ENCODE assay signal across 22 mouse cellular contexts in the genomic region with DNA sequence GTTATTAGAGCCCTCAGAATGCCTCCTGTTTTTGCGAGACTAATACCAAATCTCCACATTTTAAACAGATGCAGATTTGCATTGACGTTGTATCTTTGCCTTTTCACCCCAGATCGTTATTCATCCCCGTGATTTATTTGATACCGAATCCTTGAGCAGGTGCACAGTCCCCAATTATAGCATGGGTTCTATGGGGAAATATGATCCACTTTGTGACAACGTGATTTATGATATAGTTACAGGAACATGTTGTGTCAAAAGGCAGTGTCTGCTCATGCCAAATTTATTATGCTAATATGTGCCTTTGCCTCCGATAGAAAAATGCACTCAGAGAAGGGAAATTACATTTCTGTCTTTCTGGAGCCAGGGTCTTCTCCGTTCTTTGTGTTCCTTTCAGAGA.
DNase-seq lines count a peak whose midpoint lies in the region; ATAC-seq and TF ChIP-seq lines count a peak whose summit lies in the region.
"Had no signal": no experiment of that assay in that cellular context is flagged by ENCODE, and none has a peak within 500 bp of the region (broad histone marks: within the 10 kb centered on the region; RNA-seq: fewer than 3 reads in every experiment).

No protein-coding gene starts in this region.

- 67% methylated on average over 8 of the region's 8 CpGs for WGBS in embryonic facial prominence, embryonic 14.5 days
- WGBS in embryonic facial prominence, embryonic 10.5 days = 93% methylated on average over 8 of the region's 8 CpGs
- WGBS in hindbrain, embryonic 10.5 days = 89% methylated on average over 8 of the region's 8 CpGs
- WGBS in hindbrain, postnatal 0 days = 53% methylated on average over 8 of the region's 8 CpGs
- 49% methylated on average over 8 of the region's 8 CpGs for WGBS in hindbrain, embryonic 13.5 days
- 46% methylated on average over 8 of the region's 8 CpGs for WGBS in neural tube, embryonic 15.5 days

- peaks cover 35% of the 10 kb centered on the region for H3K36me3 ChIP-seq in embryonic facial prominence, embryonic 14.5 days (ENCODE audit: control insufficient read depth, insufficient read depth, low read length)
- peaks cover 79% of the 10 kb centered on the region for H3K36me3 ChIP-seq in embryonic facial prominence, embryonic 10.5 days (replicated peaks)
- peaks cover 24% of the 10 kb centered on the region for H3K36me3 ChIP-seq in hindbrain, embryonic 10.5 days
- H3K36me3 ChIP-seq in hindbrain, postnatal 0 days (ENCODE audit: insufficient read depth, low read length) = no peaks in the 10 kb centered on the region
- H3K36me3 ChIP-seq in hindbrain, embryonic 13.5 days = no peaks in the 10 kb centered on the region
- H3K36me3 ChIP-seq in neural tube, embryonic 15.5 days = no peaks in the 10 kb centered on the region
- H3K36me3 ChIP-seq: G1E had no signal

- H3K9me3 ChIP-seq in embryonic facial prominence, embryonic 14.5 days (ENCODE audit: control insufficient read depth, low read length) = no peaks in the 10 kb centered on the region
- H3K9me3 ChIP-seq in embryonic facial prominence, embryonic 10.5 days = no peaks in the 10 kb centered on the region
- H3K9me3 ChIP-seq in hindbrain, embryonic 10.5 days = no peaks in the 10 kb centered on the region
- no peaks in the 10 kb centered on the region for H3K9me3 ChIP-seq in hindbrain, postnatal 0 days (ENCODE audit: low read length)
- H3K9me3 ChIP-seq in hindbrain, embryonic 13.5 days = no peaks in the 10 kb centered on the region
- H3K9me3 ChIP-seq in neural tube, embryonic 15.5 days (replicated peaks) = no peaks in the 10 kb centered on the region

- DNase-seq in embryonic facial prominence, embryonic 14.5 days (ENCODE audit: low spot score) = peak; percentile 38
- DNase-seq in embryonic facial prominence, embryonic 10.5 days (ENCODE audit: low spot score) = no peak
- no peak for DNase-seq in hindbrain, embryonic 10.5 days (ENCODE audit: low spot score)
- DNase-seq in hindbrain, postnatal 0 days (ENCODE audit: low spot score) = no peak
- DNase-seq in thymus, postnatal 14 days = no peak
- no peak for DNase-seq in spleen, adult 18-20 months
- DNase-seq: adrenal gland, postnatal 10 days; cerebellum, adult 9-11 months; gastrocnemius, postnatal 36 days; kidney, adult 8-10 months; kidney, postnatal 14 days; left cerebral cortex, postnatal 4 days; lung, adult 18-20 months; right cerebral cortex, adult 18-20 months; thymus, postnatal 4 days had no signal

- H3K4me1 ChIP-seq in embryonic facial prominence, embryonic 14.5 days (ENCODE audit: control insufficient read depth, insufficient read depth, low read length) = no peaks in the 10 kb centered on the region
- no peaks in the 10 kb centered on the region for H3K4me1 ChIP-seq in embryonic facial prominence, embryonic 10.5 days
- H3K4me1 ChIP-seq in hindbrain, embryonic 10.5 days (replicated peaks) = no peaks in the 10 kb centered on the region; the same call in 1 of the 2 replicates
- no peaks in the 10 kb centered on the region for H3K4me1 ChIP-seq in hindbrain, postnatal 0 days (ENCODE audit: insufficient read depth, low read length)
- H3K4me1 ChIP-seq in hindbrain, embryonic 13.5 days (replicated peaks) = peaks cover 29% of the 10 kb centered on the region
- H3K4me1 ChIP-seq in neural tube, embryonic 15.5 days = peaks cover 7% of the 10 kb centered on the region; the same call in 1 of the 2 replicates
- H3K4me1 ChIP-seq: megakaryocyte, embryonic 14.5 days had no signal

- no peak overlapping the region for H3K4me2 ChIP-seq in embryonic facial prominence, embryonic 14.5 days (ENCODE audit: low read depth, low read length)
- no peak overlapping the region for H3K4me2 ChIP-seq in hindbrain, postnatal 0 days (ENCODE audit: low read depth, low read length)
- no peak overlapping the region for H3K4me2 ChIP-seq in hindbrain, embryonic 13.5 days
- H3K4me2 ChIP-seq in neural tube, embryonic 15.5 days = no peak overlapping the region
- H3K4me2 ChIP-seq: liver, embryonic 11.5 days had no signal

- H3K27me3 ChIP-seq in embryonic facial prominence, embryonic 14.5 days (replicated peaks; ENCODE audit: control insufficient read depth, insufficient read depth, low read length) = no peaks in the 10 kb centered on the region
- no peaks in the 10 kb centered on the region for H3K27me3 ChIP-seq in embryonic facial prominence, embryonic 10.5 days (replicated peaks; ENCODE audit: low read depth, poor library complexity, severe bottlenecking)
- no peaks in the 10 kb centered on the region for H3K27me3 ChIP-seq in hindbrain, embryonic 10.5 days (ENCODE audit: insufficient read depth, poor library complexity, severe bottlenecking)
- H3K27me3 ChIP-seq in hindbrain, postnatal 0 days (ENCODE audit: insufficient read depth, low read length) = no peaks in the 10 kb centered on the region
- H3K27me3 ChIP-seq in hindbrain, embryonic 13.5 days = no peaks in the 10 kb centered on the region
- no peaks in the 10 kb centered on the region for H3K27me3 ChIP-seq in neural tube, embryonic 15.5 days (replicated peaks)
- H3K27me3 ChIP-seq: megakaryocyte, embryonic 14.5 days had no signal

- no peak for ATAC-seq in embryonic facial prominence, embryonic 14.5 days (ENCODE audit: low read depth)
- ATAC-seq in hindbrain, postnatal 0 days = no peak
- ATAC-seq in hindbrain, embryonic 13.5 days (ENCODE audit: low FRiP score) = no peak
- ATAC-seq in neural tube, embryonic 15.5 days (ENCODE audit: low FRiP score) = no peak
- ATAC-seq: activated CD4-positive, CD25-positive, alpha-beta regulatory T cell, adult 4 months; midbrain, embryonic 16.5 days had no signal

- no peak overlapping the region for H3K4me3 ChIP-seq in embryonic facial prominence, embryonic 14.5 days (ENCODE audit: low read depth, low read length)
- H3K4me3 ChIP-seq in embryonic facial prominence, embryonic 10.5 days = no peak overlapping the region
- no peak overlapping the region for H3K4me3 ChIP-seq in hindbrain, embryonic 10.5 days
- H3K4me3 ChIP-seq in hindbrain, postnatal 0 days (ENCODE audit: low read length) = no peak overlapping the region
- H3K4me3 ChIP-seq in hindbrain, embryonic 13.5 days = no peak overlapping the region
- no peak overlapping the region for H3K4me3 ChIP-seq in neural tube, embryonic 15.5 days (replicated peaks)
- H3K4me3 ChIP-seq: megakaryocyte, embryonic 14.5 days had no signal

- TF ChIP-seq CTCF in hindbrain, postnatal 0 days (IDR thresholded peaks at IDR 0.05; ENCODE audit: low read depth) = no peak

- no peak overlapping the region for H3K9ac ChIP-seq in embryonic facial prominence, embryonic 14.5 days (ENCODE audit: low read depth, low read length)
- H3K9ac ChIP-seq in hindbrain, postnatal 0 days (replicated peaks; ENCODE audit: low read length) = no peak overlapping the region
- H3K9ac ChIP-seq in hindbrain, embryonic 13.5 days = no peak overlapping the region
- no peak overlapping the region for H3K9ac ChIP-seq in neural tube, embryonic 15.5 days (replicated peaks)

- no peak overlapping the region for H3K27ac ChIP-seq in embryonic facial prominence, embryonic 14.5 days (replicated peaks; ENCODE audit: low read depth, low read length)
- H3K27ac ChIP-seq in embryonic facial prominence, embryonic 10.5 days (replicated peaks) = no peak overlapping the region
- peak overlapping the region; percentile 36; the same call in 1 of the 2 replicates for H3K27ac ChIP-seq in hindbrain, embryonic 10.5 days
- no peak overlapping the region for H3K27ac ChIP-seq in hindbrain, postnatal 0 days
- peak overlapping the region; percentile 73 for H3K27ac ChIP-seq in hindbrain, embryonic 13.5 days
- H3K27ac ChIP-seq in neural tube, embryonic 15.5 days (replicated peaks) = peak overlapping the region; percentile 24; the same call in 1 of the 2 replicates

Comparison
In these comparisons a context has a peak if more than half of its experiments do, and no peak if none do; other contexts are left out.
1. H3K27ac ChIP-seq: peak in hindbrain, embryonic 10.5 days (single experiment), hindbrain, embryonic 13.5 days (single experiment) and neural tube, embryonic 15.5 days (single experiment); none in embryonic facial prominence, embryonic 14.5 days (single experiment), embryonic facial prominence, embryonic 10.5 days (single experiment) and hindbrain, postnatal 0 days (single experiment).